Mouse (Mus musculus) cerebellum, postnatal 36 days (tissue): ENCODE data around the gene Hsf4.
A peak's percentile ranks its signal among the peaks of the same experiment; 100 is the strongest.
"Not testable (repeated sequence)": the region's sequence is repeated elsewhere in the genome, so short reads cannot be mapped to it uniquely, and the experiment has no call there.

Experiments
- DNase-seq, 2 experiments: peaks; one replicate each; pipeline ENCODE4 v3.0.0; 2021 to 2022; ENCODE audit warnings: mixed read lengths in 2 of 2

The Hsf4 gene

DNA sequence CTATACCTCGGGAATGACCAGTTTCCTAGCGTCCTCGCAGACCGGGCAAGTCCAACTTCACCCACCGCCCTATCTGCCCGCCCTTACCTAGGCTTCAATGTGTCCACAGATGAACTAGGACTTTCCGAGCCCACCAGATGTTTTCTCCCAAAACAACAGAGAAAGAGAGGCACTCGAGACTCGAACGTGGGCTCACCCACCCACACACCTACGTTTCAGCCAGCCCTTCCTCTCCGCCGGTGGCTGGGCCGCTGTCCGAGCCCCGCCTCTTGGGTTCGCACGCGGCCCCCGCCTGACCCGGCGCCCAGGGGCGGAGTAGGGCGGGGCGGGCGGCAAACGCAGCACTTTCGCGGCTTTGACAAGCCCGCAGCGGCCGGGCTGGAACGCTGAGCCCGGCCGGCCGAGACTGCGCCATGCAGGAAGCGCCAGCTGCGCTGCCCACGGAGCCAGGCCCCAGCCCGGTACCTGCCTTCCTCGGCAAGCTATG lies at the start of gene Hsf4:
Hsf4 (plus strand) TSS at position 341 of the 487 bp plus-strand sequence.
- no peak for DNase-seq

DNA sequence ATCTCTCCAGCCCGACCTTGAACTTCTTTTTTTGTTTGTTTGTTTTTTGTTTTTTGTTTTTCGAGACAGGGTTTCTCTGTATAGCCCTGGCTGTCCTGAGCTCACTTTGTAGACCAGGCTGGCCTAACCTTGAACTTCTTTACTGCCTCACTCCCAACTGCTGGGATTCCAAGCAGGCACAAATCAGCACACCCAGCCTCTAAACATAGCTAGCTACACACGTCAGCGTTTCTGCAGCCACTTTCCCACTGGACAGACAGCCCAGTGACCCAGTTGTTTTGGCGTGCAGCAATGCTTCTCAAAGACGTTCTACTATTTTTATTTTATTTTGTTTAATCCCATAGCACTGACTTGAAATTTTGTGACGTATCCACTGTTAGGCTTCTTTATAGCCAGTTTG lies 45.8 kb upstream of the Hsf4 start:
- DNase-seq = no peak

GRCm38 (mm10) chr8:105224413-105225271 lies 45.0 kb upstream of the Hsf4 start, which contains the start of gene D230025D16Rik:
TSS of gene D230025D16Rik (plus strand) at chr8:105225145.
- peak; percentile 95 to 96 for DNase-seq

DNA sequence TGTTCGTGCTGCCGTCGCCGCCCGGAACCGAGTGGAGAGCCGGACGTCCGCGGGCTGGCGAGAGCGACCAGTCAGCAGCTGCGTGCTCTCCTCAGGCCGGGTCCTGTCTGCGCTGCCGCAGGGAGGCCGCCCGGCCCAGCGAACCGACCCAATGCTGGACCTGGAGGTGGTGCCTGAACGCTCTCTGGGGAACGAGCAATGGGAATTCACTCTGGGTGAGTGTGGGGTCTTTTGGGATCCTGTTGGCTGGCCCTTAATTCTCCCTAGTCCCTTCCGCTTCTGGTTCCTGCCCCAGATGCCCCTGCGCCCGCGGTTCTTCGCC lies 44.4 kb upstream of the Hsf4 start:
- DNase-seq = no peak

DNA sequence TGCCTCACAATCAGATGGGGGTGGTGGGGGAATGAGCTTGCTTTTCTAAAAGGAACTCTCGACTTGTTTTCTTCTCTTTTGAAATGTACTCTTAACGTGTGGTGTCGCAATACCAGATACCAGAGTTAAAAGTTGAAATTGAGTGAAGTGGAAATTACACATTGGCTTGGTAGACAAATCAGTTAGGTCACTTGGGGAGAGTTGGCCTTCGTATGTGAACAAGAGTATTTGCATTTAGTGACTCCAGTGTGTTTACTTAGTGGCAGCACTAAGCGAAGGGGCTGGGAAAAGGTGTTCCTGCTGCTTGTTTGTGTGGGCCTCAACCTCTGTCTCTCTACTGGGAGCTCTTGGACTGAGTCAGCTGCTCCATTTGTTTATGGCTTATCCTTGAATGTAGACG lies 43.7 kb upstream of the Hsf4 start:
- DNase-seq = no peak

- no peak for DNase-seq
Observed at GRCm38 (mm10) chr8:105231503-105232320, 37.9 kb upstream of the Hsf4 start.

GRCm38 (mm10) chr8:105232321-105232693 lies 37.3 kb upstream of the Hsf4 start:
- DNase-seq = not testable (repeated sequence)

- DNase-seq = no peak
Observed at GRCm38 (mm10) chr8:105233126-105233935, 36.3 kb upstream of the Hsf4 start.

DNA sequence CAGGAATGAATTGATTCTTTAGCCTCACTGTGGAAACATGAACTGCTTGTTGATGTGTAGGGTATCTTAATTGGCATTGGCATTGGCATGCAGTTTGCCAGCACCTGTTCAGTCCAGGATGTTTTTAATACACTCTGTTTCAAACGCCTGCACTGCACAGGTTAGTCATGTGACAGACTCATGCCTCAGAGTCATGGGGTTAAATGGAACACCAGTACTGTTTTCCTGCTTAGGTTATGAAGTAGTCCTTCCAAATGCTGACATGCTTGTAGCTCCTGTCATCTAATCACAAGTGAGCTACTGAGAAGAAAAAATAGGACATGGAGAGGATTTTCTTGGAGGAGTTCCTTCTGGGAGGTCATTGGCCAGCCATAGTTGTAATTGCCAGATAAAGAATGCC lies 34.4 kb upstream of the Hsf4 start:
- no peak for DNase-seq

DNA sequence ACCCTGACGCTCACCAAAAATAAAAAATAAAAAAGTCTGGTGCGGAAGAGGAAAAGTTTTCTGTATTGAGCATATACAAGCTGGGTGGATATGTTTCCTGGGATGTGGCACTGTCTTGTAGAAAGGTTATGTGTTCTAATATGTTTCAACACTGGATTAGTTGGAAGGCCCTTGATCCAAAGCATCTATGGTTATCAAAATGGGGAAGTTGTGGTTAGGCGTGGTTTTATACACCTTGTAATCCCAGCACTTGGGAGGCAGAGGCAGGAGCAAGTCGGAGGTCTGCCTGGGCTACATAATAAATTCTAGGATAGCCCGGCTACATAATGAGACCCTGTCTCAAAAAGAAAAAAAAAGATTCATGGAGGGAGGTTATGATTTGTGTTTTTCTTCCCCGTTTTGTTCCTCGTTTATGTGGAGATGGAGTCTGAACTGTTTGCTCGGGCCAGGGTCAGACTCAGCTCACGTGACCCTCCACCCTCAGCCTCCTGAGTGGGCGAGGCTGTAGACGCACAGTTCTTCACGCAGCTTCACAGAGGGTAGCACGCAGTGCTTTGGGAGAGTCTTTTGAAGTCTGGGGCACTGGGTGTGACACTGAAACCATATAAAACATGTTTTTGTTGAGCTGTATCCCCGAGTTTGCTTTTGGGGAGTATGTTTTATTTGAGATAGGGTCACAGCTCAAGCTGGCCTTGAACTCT lies 32.0 kb upstream of the Hsf4 start:
- DNase-seq = no peak

- no peak for DNase-seq
Observed at GRCm38 (mm10) chr8:105241016-105241415, 28.6 kb upstream of the Hsf4 start.

DNA sequence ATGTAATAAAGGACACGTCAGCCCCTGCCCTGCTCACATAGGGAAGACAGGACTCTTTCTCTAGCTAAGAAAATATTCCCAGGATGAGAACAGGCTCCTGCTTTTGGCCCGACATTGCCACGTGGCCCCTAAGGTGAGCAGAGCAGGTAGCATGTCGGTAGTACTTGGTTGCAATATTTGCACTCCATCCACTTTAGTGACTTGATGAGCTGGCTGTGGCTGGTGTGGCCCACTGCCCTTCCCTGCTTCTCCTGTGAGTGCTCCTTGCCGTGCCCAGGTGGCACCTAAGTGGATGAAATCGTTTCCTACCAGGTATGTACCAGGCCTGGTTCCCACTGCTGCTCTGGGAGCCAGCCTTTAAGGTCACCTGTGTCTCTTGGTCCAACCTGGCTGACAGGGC lies 17.6 kb upstream of the Hsf4 start:
- no peak for DNase-seq

GRCm38 (mm10) chr8:105252680-105253537 lies 16.7 kb upstream of the Hsf4 start:
- DNase-seq = no peak

DNA sequence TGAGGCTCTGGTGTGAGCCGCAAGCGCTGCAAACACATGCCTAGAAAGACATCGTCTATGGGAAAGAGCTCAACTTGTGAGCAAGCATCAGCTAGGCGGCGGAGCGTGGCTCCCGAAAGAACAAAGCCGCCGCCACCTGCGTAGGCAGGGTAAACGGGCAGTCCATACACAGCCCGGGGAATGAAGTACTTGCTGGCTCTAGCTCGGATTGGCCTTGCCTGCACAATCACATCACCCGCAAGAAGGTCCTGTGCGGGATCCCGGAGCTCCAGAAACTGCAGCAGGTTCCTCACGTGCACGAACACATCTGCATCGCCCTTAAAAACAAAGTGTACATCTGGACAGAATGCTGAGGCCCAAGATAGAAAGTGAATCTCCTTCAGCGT lies 15.8 kb upstream of the Hsf4 start:
- DNase-seq = no peak

DNA sequence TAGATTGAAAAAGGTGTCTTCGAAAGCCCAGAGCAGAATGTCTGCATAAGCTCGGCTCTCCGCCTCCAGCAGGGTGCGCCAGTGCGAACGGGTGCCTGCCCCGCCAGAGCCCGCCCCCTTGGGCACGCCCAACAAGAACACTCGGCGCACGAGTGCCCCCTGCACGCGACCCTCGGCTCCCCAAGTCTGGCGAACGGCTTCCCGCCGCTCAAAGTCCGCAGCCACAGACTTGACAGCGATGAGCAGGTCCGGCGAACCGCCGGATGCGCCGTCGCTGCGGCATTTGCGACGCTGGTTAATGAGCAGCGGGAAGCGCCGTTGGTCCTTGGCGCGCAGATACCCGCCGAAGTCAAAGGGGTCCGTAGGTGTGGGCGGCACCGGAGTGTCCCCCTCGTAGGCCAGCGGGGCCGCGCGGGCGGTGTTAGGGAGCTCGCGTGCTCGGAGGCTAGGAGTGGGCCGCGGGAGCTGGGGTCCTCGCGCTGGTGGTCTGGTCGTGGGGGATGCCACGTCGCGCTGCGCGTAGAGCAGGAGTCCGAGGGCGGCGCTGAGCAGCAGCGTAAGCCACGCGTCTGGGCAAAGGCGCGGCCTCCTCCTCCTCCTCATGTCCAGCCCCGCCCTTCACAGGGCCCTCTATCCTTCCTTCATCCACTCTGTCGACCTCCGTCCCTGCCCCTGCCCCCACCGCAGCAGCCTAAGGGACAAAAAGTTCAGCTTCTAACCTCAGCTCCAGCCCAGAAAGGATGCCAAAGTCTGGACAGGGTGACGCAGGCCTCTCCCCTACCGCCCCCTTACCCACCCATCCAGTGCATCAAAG lies 15.2 kb upstream of the Hsf4 start:
- peak; percentile 78 to 83 for DNase-seq

DNA sequence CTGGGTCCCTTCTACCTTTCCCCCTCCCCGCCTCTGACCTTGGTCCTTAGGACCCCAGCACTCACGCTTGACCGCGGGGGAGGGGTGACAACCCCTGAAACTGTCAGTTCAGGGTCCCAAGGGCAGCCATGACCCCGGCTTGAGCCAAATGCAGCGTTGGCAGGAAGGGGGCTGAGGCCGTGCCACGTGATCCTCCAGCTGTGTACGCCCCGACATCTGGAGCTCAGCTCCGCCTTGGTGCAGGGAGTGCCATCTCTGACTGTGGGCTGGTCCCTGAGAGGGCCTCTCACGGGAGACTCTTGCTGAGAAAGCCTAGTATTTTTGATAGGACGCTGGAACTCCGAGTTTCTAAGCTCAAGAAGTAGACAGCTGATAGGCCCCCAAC lies 14.6 kb upstream of the Hsf4 start, which contains the start of gene B3gnt9:
B3gnt9 (minus strand) TSS at position 188 of the 385 bp plus-strand sequence.
- DNase-seq = no peak

- DNase-seq = no peak
Observed at GRCm38 (mm10) chr8:105257318-105258114, 12.1 kb upstream of the Hsf4 start.

DNA sequence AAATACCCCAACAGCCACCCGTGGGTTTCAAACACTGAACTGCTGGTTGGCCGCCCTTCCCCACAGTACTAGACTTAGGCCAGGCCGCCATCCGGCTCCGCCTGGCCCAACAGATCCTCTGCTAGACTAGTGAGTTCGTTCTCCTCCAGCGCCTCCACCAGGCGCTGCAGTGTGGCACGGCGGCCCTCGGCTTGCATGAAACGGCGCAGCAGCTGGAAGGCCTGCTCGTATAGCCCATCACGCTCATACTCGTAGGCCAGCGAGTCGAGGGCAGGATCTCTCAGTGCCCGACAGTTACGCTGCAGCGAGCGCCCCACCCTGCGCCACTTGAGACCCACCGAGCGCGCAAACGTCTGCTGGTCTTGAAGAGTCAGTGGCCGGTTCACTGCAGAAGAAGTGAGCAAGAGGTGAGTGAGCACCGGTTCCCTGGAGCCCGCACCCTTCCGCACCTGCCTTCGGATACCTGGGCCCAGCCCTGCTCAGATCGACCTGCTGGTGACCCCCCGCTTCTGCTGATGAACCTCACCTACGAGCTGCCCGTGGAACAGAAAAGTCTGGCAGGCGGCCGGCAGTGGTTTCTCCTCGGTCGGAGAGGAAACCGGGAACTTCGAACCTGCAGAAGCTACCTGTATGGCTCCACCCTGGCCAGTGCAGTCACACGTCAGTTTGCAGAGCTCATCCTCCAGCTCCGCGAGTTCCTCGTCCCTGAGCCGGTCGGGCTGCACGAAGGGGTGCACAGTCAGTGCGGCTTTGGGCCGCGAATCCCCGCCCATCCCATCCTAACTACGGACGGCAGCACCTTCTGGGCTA lies 10.5 kb upstream of the Hsf4 start:
- DNase-seq = peak in 1 of 2 experiments; percentile 33
